Mouse (Mus musculus): Measurements from ENCODE around the gene Gpsm3.
A peak's percentile ranks its signal among the peaks of the same experiment; 100 is the strongest.

The Gpsm3 gene

DNA sequence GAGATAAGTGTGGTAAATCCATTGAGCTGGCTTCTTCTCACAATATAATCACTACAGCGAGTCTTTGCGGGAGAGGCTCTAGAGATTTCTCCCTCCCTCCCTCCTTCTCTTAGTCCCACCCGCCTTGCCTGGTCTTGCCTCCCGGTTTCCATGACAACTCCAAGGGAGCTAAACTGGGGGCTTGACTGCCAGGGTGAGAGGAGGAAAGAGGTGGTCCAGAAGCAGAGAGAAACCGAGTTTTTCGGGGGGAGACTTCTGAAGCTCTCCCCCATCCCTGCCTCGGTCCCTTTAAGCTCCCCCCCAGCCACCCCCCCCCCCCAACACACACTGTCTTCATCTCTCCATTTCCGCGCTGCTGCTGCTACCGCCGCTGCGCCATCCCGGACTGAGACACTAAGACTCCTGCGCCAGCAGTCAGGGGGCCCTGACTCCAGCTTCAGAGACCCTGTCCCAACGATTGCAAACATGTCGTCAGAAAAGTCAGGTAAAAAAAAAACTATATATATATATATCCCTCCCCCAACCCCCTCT lies 39.7 kb downstream of the Gpsm3 start, which contains the start of gene Prrt1:
Gene Prrt1, plus strand, starts transcription at position 313 of the 531 bp plus-strand sequence.
- DNase-seq (ENCODE audit: low read depth, low spot score): peak; percentile 78

GRCm38 (mm10) chr17:34629796-34630603 lies 40.4 kb downstream of the Gpsm3 start:
- no peak for DNase-seq (ENCODE audit: low read depth, low spot score)

- no peak for DNase-seq (ENCODE audit: low read depth, low spot score)
Measured at GRCm38 (mm10) chr17:34630761-34631301, 41.2 kb downstream of the Gpsm3 start.

DNA sequence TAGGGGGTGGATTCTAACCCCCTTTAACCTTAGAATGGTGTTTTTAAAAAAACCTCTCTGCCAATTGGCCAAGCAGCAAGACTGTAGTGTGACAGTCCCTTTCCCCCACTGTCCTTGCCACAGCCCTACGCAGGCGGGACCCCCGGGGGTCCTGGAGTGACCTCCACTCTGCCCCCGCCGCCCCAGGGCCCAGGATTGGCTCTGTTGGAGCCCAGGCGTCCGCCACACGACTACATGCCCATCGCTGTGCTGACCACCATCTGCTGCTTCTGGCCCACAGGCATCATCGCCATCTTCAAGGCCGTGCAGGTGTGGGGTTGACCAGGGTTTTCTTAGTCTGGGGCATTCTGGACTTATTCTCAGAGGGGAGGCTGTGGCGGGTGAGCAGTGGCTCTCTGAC lies 42.0 kb downstream of the Gpsm3 start:
- no peak for DNase-seq (ENCODE audit: low read depth, low spot score)

DNA sequence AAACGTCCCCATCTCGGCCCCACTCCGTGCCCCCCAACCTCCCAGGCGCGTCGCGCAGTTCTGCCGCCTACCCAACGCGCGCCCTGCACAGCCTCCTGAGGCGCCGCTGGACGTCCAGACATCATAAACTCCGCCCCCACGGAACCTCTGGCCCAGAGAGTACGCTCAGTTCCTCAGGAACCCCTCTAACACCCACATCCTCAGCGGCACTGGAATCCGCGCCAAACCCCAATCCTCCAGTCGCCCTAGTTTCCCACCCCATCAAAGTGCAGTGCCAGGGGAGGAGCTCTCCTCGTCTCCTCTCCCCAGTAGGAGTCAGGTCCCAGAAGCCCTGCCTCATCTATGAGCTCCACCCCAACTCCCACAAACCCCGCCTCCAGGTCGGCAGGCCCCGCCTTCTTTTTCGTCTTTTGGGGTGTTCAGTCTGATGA lies 42.7 kb downstream of the Gpsm3 start:
- DNase-seq (ENCODE audit: low read depth, low spot score): no peak

- DNase-seq (ENCODE audit: low read depth, low spot score): no peak
Measured at GRCm38 (mm10) chr17:34635671-34636070, 46.1 kb downstream of the Gpsm3 start.

- DNase-seq (ENCODE audit: low read depth, low spot score): no peak
Measured at GRCm38 (mm10) chr17:34637459-34637858, 47.9 kb downstream of the Gpsm3 start.

- no peak for DNase-seq (ENCODE audit: low read depth, low spot score)
Measured at GRCm38 (mm10) chr17:34639461-34640255, 50.1 kb downstream of the Gpsm3 start.

GRCm38 (mm10) chr17:34640778-34641601 lies 51.4 kb downstream of the Gpsm3 start:
- no peak for DNase-seq (ENCODE audit: low read depth, low spot score)
